Mouse (Mus musculus) C2C12 (cell line): ENCODE results near the gene Gm20388.

Source experiments
- CEBPB ChIP-seq: IDR thresholded peaks from one replicate; pipeline ENCODE4 v1.6.1; 2011; ENCODE audit warnings: low read depth, mild to moderate bottlenecking, control low read depth, moderate library complexity
- CTCF ChIP-seq: IDR thresholded peaks from one replicate; pipeline ENCODE4 v1.5.1; 2011; ENCODE audit not compliant: control insufficient read depth, insufficient read depth, insufficient read length
- FOSL1 ChIP-seq: IDR thresholded peaks from one replicate; pipeline ENCODE4 v1.8.0; 2011; ENCODE audit warnings: mild to moderate bottlenecking, low read length; ENCODE audit not compliant: poor library complexity, insufficient read depth, severe bottlenecking
- MAX ChIP-seq: IDR thresholded peaks from one replicate; pipeline ENCODE4 v1.6.1; 2011; ENCODE audit warnings: mild to moderate bottlenecking, control low read depth
- USF1 ChIP-seq: IDR thresholded peaks from one replicate; pipeline ENCODE4 v1.6.1; 2011; ENCODE audit warnings: low read depth, mild to moderate bottlenecking, control low read depth, moderate library complexity

DNA sequence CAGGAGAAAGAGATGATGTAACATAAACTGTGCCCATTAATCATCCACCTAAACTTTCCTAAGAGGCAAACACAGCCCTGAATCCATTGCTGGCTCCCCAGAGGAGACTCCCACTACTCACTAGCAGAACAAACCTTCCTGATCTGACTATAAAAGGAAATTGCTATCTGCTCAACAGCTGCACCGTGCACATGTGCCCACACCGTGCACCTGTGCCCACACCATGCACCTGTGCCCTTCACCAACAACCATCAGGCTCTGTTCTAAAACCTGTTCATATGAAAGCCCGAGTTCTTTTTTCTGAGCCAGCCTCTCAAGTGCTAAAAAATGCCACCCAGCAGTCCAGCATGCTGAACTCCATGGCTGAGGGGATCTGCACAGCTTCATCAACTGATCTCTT is 4004.0 kb downstream of the Gm20388 start:
- TF ChIP-seq CTCF (no peak), MAX (no peak), USF1 (no peak), FOSL1 (no peak), CEBPB (no peak)
